Mouse (Mus musculus) megakaryocyte, embryonic 14.5 days (primary cell): ENCODE measurements around the gene Slc25a11.

Source experiments
- FLI1 ChIP-seq: IDR thresholded peaks from 2 replicates; pipeline ENCODE4 v1.6.1; 2012; ENCODE audit warnings: low read length, inconsistent platforms, mixed read lengths
- GATA1 ChIP-seq: IDR thresholded peaks from 3 replicates; pipeline ENCODE4 v1.6.1; 2012; ENCODE audit warnings: mixed read lengths, low read length, inconsistent platforms, borderline replicate concordance

- TF ChIP-seq GATA1, result no peak
- TF ChIP-seq FLI1, result no peak
Measured at GRCm38 (mm10) chr11:70652029-70652883, 5.0 kb upstream of the Slc25a11 start.
